Mouse (Mus musculus) thymus, postnatal 0 days (tissue): ENCODE measurements around the gene Avp. TPM values are rescaled to one million over a fixed set of nuclear protein-coding genes. Genes with fewer than 3 reads are reported as not detected.
"Not testable (repeated sequence)": the region's sequence is repeated elsewhere in the genome, so short reads cannot be mapped to it uniquely, and the experiment has no call there.

ENCODE experiments used
- DNase-seq: peaks from one replicate; pipeline ENCODE4 v3.0.0-alpha.2; 2015; ENCODE audit warnings: low spot score
- polyA plus RNA-seq: library from polyadenylated mRNA; unstranded; fragments of >200 nt; fragmentation: Nextera tagmentation; extraction: Ambion mirVana; gene quantifications from 2 replicates; pipeline ENCODE4 v1.2.1, GENCODE M21; 2015

Avp gene
- polyA plus RNA-seq, result 1.6 and 2.7 TPM in 2 replicates

- DNase-seq, result no peak
Observed at GRCm38 (mm10) chr2:130582552-130582951, at the start of gene Avp. TSS of gene Avp (minus strand) at chr2:130582554.

DNA sequence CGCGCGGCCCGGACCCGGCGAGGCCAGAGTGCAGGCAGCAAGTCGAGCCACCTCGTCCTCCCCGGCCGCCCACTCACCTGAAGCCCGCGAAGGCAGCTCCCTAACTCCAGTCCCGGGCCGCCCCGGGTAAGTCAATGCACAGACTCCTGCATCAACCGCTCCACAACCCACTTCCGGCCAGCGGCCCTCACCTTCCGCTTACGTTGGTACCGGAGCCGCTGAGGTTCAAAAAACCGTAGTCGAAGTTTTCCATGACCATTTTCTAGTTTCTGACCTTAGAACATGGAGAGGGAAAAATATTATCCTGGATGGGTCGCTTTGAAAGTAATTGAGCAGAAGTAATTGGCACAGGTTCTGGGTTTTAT is 47.5 kb upstream of the Avp start, which contains the start of the genes Fastkd5 and Ubox5:
Fastkd5 (minus strand) TSS at position 189 of the 365 bp plus-strand sequence.
Ubox5 (minus strand) TSS at position 200 of the 365 bp plus-strand sequence.
- DNase-seq, result peak; percentile 86

- DNase-seq, result peak; percentile 4
Observed at GRCm38 (mm10) chr2:130629080-130629838, 46.9 kb upstream of the Avp start.

DNA sequence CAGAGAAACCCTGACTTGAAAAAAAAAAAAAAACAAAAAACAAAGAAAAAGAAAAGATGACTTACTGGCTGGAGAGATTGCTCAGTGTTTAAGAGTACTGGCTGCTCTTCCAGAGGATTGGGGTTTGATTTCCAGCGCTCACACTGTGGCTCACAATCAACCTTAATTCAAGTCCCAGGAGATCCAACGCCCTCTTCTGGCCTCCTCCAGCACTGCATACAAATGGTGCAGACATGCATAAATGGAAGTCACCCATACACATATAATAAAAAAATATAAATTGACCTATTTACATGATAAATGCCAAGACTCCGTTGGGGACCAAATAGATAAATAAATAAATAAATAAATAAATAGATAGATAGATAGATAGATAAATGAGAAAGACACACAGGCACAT is 46.1 kb upstream of the Avp start:
- peak; percentile 10 for DNase-seq

GRCm38 (mm10) chr2:130618972-130619371 is 36.6 kb upstream of the Avp start:
- no peak for DNase-seq

DNA sequence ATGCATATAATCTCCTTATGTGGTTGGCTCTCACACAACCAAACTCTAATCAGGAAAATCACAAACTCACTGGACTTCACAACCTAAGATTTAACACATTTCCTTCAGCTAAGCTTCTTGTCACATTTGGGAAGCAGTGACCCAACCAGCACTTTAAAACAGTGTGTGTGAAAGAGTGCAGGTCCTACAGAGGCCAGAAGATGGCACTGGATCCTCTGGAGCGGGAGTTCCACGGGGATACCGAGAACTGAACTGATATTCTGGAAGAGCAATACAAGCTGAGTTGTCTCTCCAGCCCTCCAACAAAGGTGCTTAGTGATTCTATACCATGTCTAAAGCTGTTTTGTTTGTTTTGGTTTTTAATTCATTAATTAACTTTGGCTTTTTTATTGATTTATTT is 30.7 kb upstream of the Avp start:
- peak; percentile 9 for DNase-seq

DNA sequence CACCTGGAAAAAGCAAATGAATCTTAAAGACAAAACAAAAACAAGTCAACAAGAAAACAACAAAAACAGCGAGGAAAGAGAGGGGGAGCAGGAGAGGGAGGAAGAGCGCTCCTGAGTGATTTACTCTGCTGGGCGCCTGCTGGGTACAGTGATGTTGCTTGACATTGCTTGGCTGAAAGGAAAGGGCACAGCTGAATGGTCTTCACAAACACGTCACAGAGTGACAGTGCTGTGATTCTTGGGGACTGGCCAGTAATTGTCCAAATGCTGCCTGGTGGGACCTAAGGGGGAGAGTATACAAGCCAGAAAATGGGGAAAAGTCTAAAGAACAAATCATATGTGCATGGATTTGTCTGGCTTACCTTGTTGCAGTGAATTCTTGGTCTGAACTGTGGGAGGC is 19.8 kb upstream of the Avp start:
- no peak for DNase-seq

DNA sequence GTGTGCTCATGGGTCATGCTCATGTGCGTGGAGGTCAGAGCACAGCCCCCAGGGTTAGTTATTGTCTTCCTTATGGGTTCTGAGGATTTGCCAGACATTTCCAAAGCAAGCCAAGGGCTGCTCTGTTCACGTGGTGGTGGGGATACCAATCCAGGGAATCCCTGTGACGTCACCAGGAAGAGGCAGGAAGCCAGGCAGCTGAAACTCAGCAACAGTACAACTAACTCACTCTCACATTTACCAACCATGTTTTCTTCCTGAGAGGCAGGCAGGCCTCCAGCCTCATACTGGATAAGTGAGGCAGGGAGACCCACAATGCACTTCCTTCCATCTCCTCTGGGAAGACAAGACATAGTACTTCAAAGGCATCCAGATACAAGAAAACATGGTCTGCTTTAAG is 16.0 kb upstream of the Avp start:
- no peak for DNase-seq

DNA sequence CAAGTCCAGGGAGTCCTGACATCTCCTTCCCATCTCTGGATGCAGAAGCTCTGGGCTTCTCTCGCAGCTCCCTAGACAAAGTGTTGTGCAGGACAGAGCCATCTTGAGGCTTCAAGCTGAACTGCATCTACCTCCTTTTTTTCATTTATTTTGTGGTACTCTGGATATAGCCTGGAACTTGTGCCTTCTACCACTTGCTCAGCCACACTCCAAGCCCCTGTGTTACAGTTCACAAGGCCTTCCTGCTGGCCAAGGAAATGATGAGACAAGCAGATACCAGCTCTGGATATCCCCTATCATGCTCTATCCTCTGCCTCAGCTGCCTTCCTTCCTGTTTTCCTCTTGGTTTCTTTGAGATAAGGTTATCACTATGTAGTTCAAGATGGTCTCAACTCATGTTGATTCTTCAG is 15.3 kb upstream of the Avp start:
- peak; percentile 27 for DNase-seq

- no peak for DNase-seq
Observed at GRCm38 (mm10) chr2:130595596-130595995, 13.2 kb upstream of the Avp start.

- DNase-seq, result no peak
Observed at GRCm38 (mm10) chr2:130591016-130591415, 8.7 kb upstream of the Avp start.

DNA sequence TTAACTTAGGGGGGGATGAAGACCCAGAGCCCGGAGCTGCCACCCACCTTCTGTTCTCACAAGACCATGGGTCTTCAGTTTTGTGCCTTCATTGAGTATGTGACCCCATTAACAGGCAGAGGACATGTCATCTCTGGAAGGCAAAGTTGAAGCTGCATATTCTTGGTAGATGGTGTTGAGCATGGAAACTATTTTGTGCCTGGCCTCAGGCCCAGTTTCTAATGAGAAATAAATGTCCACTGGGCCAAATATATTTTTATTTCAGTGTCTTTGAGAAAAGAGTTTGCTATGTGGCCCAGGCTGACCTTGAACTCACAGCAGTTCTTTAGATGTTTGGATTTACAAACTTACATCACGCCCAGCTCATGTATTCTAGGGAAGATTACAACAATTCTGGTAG is 7.4 kb upstream of the Avp start:
- no peak for DNase-seq

GRCm38 (mm10) chr2:130589157-130589556 is 6.8 kb upstream of the Avp start:
- DNase-seq, result no peak

DNA sequence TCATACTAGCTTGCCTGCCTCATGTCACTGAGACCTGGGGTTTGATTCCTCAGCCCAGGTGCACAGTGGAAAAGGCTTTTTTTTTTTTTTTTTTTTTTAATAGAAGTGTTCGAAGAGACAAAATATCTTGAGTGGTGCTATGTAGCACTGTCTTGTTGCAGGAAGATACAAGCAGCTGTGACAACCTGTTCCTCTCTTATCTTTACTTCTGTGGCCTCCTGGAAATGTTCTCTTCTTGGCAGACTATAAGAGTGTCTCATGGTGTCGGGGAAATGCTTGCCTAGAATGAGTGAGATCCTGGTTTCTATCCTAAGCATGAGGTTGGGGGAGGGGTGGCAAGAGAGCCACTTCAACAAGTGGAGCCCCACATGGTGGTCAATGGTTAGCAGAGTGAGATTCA is 6.0 kb upstream of the Avp start:
- no peak for DNase-seq

DNA sequence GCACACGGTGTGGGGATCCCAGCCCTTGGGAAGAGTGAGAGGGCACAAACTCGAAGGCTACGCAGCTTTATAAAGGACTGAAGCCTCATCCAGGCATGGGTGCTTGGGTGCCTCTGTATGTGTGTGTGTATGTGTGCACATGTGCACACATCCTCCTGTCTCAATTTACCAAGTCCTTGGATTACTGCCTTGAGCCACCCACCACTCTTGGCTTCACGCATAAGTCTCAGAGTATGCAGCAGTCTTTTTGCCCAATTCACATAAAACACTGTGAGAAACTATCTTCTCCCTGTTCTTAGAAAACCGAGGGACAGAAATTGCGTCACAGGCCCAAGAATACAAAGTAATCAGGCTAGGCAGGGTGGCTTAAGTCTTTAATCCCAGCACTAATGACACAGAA is 3.7 kb upstream of the Avp start:
- DNase-seq, result no peak

GRCm38 (mm10) chr2:130583902-130584560 is 1.7 kb upstream of the Avp start:
- DNase-seq, result no peak

- DNase-seq, result no peak
Observed at GRCm38 (mm10) chr2:130581201-130581600, 1.2 kb downstream of the Avp start.

DNA sequence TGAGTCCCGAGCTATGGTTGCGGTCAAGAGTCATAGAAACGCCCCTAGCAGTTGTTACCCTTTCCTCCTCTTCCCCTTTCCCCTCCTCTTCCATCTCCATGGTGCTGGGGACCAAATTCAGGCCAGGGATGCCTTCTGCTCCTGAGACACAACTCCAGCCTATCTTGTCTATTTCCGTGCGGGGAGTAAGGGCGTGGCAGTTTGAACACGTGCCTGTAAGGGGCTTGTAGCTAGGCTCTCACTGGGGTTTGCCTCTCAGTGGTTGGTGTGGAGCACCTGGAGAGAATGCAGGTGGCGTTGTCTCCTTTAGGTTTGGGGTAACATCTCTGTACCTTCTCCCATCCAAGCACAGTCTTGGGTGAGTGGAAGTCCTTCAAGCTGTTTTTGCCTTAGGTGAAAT is 2.6 kb downstream of the Avp start:
- peak; percentile 10 for DNase-seq

DNA sequence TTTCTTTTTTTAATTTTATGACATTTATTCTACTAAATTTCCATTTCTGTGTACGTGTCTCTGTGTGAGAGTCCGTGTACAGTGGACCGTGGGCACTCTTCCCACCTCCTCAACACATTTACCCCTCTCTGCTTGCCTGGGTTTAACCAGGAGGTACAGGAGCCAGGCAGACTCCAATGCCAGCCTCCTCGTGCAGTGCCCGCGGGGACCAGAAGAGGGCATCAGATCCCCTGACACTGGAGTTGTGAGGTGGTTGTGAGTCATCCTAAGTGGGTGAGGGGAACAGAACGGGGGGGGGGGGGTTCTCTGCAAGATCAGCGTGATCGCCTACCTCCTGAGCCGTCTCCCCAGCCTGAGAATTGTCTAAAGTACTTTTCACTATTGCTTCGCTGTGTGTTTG is 4.2 kb downstream of the Avp start:
- peak; percentile 58 for DNase-seq

GRCm38 (mm10) chr2:130577632-130578031 is 4.7 kb downstream of the Avp start:
- peak; percentile 28 for DNase-seq

DNA sequence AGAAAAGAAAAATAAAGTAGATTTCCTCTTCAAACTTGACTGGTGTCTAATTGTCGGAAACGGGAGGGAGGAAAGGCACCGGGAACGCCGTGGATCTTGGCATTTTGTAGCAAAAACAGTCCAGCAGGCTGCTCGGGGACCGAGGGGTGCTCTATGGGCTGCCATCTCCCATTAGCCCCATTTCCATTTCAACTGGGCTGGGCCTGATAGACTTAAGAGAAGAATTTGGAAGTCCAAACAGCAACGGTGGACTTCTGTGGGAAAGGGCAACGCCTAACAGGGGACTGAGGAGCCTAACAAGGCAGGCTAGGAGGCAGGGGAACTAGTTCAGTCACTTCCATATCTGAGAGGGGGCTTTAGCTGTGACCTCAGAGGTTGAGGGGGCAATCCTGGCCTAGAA is 5.3 kb downstream of the Avp start:
- no peak for DNase-seq

DNA sequence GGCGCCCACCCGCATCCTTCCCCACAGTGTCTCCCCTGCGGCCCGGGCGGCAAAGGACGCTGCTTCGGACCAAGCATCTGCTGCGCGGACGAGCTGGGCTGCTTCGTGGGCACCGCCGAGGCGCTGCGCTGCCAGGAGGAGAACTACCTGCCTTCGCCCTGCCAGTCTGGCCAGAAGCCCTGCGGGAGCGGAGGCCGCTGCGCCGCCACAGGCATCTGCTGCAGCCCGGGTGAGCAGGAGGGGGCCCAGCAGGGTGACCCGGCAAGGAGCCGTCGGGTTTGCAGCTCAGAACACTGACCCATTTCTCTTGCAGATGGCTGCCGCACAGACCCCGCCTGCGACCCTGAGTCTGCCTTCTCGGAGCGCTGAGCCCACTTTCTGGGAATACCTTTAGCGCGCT is 5.8 kb downstream of the Avp start:
- DNase-seq, result not testable (repeated sequence)

DNA sequence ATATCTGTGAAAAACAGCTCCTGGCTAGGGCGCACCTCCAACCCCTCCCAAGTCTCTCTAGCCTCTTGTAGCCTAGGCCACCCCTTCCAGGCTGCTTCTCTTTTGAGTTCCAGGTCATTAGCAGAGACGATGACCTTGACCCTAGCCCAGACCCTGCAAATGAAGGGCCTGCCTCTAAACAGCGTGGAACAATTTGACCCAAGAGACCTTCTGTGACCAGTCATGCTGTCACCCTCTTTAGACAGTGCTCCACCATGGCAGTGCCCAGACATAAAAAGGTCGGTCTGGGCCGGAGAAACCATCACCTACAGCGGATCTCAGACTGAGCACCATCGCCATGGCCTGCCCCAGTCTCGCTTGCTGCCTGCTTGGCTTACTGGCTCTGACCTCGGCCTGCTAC is 6.5 kb downstream of the Avp start, which contains the start of gene Oxt:
Oxt (plus strand) TSS at position 301 of the 400 bp plus-strand sequence.
- DNase-seq, result no peak
